Mouse (Mus musculus): ENCODE measurements around the gene Nfe2.
"Not testable (repeated sequence)": the region's sequence is repeated elsewhere in the genome, so short reads cannot be mapped to it uniquely, and the experiment has no call there.

Gene Nfe2

GRCm38 (mm10) chr15:103249511-103249910, 8.7 kb downstream of the Nfe2 start:
- DNase-seq (ENCODE audit: low spot score) = not testable (repeated sequence)

DNA sequence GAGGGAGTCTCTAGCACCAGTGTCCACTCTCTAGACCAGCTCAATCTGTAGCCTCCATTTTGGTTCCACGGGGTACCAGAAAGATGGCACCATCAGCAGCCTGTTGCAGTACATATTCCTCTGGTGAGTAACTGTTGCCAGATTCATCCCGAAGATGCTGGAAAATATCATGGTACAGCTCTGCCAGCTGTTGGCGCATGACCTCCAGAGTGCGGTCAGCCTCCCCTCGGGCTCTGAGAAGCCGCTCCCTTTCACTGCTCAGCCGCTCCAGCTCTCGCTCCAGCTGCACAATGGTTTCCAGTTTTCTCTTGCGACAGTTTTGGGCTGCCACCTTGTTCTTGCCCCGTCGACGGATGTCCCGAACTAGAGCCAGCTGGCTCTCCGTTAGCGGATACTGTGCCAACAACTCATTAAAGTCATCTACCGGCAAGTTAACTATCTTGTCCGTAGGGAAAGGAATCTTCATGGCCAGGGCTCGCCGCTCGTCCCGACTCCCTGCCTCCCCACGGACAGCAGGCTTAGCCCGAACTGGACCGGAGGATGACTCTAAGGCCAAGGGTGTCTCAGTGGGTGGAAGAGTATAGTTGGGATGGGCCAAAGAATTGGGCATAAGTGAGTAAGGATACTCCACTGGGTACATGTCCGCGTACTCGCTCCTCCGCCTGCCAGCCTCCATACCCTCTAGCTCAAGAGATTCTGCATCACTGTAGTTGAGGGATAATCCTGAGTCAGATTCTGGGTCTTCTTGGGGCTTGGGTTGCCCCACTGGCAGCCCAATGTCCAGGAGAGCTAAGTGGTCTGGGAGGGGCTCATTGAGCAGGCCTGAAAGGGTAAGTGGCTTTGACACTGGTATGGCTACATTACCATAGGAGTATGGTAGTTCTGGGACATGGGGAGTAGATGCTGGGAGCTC, 9.5 kb downstream of the Nfe2 start:
- DNase-seq (ENCODE audit: low spot score) = no peak

DNA sequence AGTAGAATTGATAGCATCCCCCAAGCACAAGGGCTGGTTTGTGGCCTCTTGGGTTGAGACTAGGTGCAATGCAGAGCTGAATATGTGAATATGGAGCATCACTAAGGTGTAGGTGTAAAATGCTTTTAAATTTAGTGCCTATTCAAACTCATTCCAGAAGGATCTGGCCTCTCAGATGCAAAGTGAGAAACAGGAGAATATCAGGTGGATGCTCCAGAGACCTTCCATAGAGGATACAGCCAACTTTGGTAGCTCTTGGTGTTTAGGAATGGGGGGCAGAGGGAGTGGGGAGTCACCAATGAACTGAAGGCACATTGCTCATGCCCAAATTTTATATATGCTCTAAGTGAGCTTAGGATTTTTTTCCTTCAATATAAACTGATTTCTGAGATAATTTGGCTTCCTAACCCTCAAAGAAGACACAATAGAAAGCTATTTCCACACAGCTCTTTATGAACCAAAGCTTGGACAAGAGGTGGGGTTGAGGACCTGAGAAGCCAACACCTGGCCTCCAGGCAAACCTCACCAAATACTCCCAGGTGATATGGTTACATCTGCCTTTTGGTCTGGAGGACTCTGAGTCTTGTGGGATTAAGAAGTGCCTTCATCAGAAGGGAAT, 10.3 kb downstream of the Nfe2 start:
- no peak for DNase-seq (ENCODE audit: low spot score)

DNA sequence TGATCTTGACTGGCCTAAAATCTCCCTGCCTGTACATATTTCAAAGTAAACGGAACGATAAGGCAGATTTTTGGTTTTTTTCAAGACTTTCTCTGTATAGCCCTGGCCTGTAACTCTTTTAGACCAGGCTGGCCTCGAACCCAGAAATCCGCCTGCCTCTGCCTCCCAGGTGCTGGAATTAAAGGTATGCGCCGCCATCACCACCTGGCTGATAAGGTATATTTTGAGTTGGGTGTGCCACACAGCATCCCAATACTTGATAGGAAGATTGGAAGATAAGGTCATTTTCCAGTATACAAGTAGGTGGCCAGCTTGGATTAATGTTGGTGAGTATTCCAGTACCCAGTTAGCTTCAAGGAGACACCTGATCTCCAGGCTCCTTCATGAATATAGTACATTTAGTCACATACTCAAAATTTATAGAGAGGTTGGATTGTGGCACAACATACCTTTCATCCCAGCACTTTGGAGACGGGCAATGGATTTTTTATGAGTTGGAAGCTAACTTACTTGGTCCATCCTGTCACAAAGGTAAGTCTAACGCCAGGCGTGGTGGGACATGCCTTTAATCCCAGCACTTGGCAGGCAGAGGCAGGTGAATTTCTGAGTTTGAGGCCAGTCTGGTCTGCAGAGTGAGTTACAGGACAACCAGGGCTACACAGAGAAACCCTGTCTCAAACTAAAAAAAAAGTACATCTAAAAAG, 11.0 kb downstream of the Nfe2 start:
- no peak for DNase-seq (ENCODE audit: low spot score)

DNA sequence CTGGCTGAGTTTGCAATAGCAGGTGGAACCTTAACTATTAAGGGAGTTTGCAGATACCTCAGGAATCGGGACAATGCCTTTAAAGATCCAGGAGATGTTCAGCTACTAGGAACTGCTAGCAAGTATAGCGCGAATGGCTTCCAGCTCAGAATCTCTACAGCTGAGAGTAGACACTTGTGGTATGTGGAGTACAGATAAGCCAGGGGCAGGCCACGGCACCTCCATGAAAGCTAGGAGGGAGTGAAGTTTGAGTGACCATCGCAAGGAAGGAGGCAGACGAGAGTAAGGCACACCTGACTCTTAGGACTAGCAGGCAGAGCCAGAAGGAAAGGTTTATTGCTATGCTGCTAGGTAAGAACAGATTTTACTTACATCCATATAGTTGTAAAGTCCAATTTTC, 12.6 kb downstream of the Nfe2 start:
- no peak for DNase-seq (ENCODE audit: low spot score)

GRCm38 (mm10) chr15:103242885-103243284, 15.3 kb downstream of the Nfe2 start:
- no peak for DNase-seq (ENCODE audit: low spot score)

- DNase-seq (ENCODE audit: low spot score) = not testable (repeated sequence)
Observed at GRCm38 (mm10) chr15:103241071-103242018, 16.9 kb downstream of the Nfe2 start.

DNA sequence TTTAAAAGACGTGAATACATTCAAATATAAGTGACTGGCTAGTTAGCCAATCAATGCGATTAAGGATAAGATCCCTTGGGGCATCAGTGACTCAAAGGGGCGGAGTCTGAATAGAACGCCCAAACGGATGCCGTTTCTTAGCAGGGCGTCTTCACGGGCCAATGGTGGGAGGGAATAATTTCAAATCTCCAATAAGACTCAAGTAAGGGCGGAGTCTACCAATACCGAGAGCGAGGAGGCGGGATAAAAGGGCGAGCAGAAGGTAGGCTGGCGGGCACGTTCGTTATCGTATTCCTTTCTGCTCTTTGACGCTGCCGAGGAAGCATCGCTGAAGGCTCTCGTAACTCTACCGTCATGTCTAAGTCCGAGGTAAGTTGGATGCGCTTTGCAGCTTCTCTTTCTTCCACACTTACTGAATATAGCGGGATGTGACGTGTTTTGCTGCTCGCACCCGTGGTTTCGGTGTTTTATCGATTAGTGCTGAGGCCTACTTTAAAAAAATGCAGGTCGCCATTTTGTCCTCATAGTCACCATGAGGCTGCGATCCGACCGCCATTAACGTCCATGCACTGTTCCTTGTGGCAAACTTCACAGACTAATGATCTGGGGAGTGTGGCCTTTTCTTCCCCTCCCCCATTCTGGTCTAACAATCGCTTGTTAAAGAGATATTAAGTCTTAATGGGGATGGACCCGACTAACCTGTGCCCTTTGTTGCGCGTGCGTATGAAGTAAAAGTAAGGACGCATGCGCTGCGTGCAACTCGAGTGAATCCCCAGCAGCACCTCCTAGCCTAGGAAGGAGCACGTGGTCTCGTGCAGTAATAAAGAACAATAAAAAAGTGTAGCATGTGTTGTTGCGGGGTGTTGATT, 17.8 kb downstream of the Nfe2 start, which contains the start of gene Hnrnpa1:
Hnrnpa1 (plus strand) TSS at position 273 of the 869 bp plus-strand sequence.
- peak; percentile 98 for DNase-seq (ENCODE audit: low spot score)

DNA sequence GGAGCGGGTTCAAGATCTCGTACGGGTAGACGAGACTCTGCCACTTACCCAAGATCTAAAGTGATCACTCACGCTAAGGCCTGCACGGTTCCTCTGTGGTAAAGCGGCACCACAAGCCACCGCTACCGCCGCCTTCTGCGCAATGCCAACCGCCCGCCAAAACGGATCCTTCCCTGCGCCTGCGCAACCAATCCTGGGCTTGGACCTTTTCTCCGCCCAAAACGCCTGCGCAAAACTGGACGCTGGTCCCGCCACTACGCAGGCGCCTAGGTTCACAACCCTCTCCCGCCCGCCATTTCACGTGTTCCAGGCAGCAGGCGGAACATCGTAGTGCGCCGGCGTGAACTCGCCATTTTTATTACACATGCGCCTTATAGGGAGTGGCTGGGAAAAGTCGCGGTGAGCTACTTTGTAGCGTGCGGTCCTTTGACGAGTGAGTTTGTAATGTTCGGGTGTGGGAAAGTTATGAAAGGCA, 18.5 kb downstream of the Nfe2 start, which contains the start of gene Cbx5:
Cbx5 (minus strand) TSS at position 132 of the 475 bp plus-strand sequence.
- peak; percentile 98 for DNase-seq (ENCODE audit: low spot score)

DNA sequence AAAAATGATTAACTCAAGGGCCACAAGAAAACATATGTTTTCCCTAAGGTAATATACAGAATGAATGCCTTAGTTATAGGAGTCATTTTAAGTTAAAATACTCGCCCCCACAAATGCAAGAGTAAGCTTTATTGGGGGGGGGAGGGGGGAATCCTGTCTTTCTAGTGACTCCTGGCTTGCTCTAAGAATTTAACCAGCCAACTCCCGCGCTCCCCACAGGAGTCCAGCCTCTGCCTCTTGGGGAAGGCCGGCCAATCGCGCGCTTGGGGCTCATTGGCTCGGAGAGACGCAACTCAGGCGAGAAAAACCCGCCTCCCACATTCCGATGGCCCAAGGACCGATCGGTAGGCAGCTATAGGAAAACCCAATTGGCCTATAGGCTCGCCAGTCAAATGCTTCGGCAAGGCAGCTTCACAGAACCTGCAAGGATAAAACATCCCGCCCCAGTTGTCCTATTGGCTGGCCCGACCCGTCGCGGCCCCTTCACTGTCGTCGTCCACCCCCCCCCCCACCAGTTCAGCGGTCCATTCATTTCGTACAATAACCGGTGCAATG, 19.0 kb downstream of the Nfe2 start:
- peak; percentile 96 for DNase-seq (ENCODE audit: low spot score)

- no peak for DNase-seq (ENCODE audit: low spot score)
Observed at GRCm38 (mm10) chr15:103237295-103237694, 20.9 kb downstream of the Nfe2 start.

- DNase-seq (ENCODE audit: low spot score) = no peak
Observed at GRCm38 (mm10) chr15:103233119-103233518, 25.1 kb downstream of the Nfe2 start.

DNA sequence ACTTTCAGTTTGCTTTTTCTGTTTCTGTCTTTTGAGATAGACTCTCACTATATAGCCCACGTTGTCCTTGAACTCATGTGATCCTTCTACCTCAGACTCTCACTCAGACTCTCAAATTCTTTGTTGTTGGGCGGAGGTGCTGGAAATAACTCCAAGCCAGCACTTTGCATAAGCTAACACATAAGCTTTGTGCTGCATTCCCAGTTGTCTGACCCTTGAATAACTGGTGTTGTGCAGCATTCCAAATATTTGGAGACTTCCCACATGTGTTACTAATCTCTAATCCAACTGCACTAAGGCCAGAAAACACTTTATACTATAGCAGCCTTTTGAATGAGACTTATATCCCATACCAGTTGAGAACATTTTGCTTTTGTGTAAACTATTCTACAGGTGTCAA, 29.3 kb downstream of the Nfe2 start:
- no peak for DNase-seq (ENCODE audit: low spot score)

- DNase-seq (ENCODE audit: low spot score) = no peak
Observed at GRCm38 (mm10) chr15:103227572-103227971, 30.6 kb downstream of the Nfe2 start.

GRCm38 (mm10) chr15:103227022-103227421, 31.2 kb downstream of the Nfe2 start:
- DNase-seq (ENCODE audit: low spot score) = no peak

GRCm38 (mm10) chr15:103224161-103224560, 34.0 kb downstream of the Nfe2 start:
- no peak for DNase-seq (ENCODE audit: low spot score)

DNA sequence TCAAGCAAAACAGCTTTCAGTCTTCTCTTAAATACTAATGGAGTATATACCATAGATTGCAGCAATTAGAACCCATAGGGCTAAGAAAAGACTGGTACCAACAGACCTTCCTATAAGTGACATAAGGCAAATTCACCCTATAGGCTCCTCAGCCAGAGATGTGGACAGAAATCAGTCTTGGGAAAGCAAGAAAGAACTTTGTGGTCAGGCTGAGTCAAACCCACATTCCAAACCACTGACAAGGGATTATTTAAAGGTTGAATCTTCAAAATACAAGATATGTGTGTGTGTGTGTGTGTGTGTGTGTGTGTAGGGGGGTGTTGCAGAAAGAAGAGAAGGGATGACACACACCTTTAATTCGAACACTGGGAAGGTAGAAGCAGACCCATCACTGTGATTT, 36.8 kb downstream of the Nfe2 start:
- no peak for DNase-seq (ENCODE audit: low spot score)

- DNase-seq (ENCODE audit: low spot score) = no peak
Observed at GRCm38 (mm10) chr15:103220785-103221184, 37.4 kb downstream of the Nfe2 start.

GRCm38 (mm10) chr15:103216052-103216451, 42.2 kb downstream of the Nfe2 start:
- DNase-seq (ENCODE audit: low spot score) = no peak
